In the genomic region with DNA sequence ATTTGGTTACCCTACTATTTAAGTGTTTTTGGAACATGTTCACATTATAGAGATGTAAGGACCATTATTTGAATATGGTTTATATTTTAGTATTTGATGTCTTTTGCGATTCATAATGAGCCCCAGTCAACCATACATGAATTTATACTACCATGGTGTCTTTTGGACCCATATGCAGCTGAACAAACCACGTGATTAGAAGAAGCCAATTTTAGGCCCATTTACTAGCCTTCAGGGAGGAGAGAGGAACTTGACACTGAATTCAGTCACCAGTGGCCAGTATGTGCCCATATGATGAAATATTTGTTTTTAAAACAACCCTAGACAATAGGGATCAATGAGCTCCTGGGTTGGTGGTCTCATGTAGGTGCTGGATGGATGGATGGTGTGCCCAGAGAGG, we compare ENCODE assay signal across 8 mouse cellular contexts. TPM values are rescaled to one million over a fixed set of nuclear protein-coding genes. Genes with fewer than 3 reads are reported as not detected.
DNase-seq lines count a peak whose midpoint lies in the region; ATAC-seq and TF ChIP-seq lines count a peak whose summit lies in the region.

No protein-coding gene starts in this region.

- H3K27me3 ChIP-seq in forebrain, embryonic 11.5 days (ENCODE audit: control insufficient read depth, insufficient read depth, low read length), result no peaks in the 10 kb centered on the region
- no peaks in the 10 kb centered on the region for H3K27me3 ChIP-seq in liver, embryonic 11.5 days (replicated peaks; ENCODE audit: control insufficient read depth, insufficient read depth, low read length)

- H3K27ac ChIP-seq in layer of hippocampus, adult 2 months, result peak overlapping the region; percentile 96
- no peak overlapping the region for H3K27ac ChIP-seq in forebrain, embryonic 11.5 days (ENCODE audit: low read depth, low read length)
- 0 out of 2 replicates have a peak overlapping the region, but pooled peaks have one; percentile 16 for H3K27ac ChIP-seq in liver, embryonic 11.5 days (ENCODE audit: low read depth, low read length)
- H3K27ac ChIP-seq in olfactory bulb, adult 2 months (ENCODE audit: insufficient read depth, low read depth, low read length), result 0 out of 2 replicates have a peak overlapping the region, but pooled peaks have one; percentile 29

- TF ChIP-seq POLR2A in olfactory bulb, adult 2 months (IDR thresholded peaks at IDR 0.05; ENCODE audit: insufficient read depth, low read depth, low read length), result no peak

- DNase-seq in layer of hippocampus, adult 2 months (ENCODE audit: low spot score in 2 of 2), result no peak
- no peak for DNase-seq in layer of hippocampus, postnatal 14 days (ENCODE audit: low spot score in 2 of 2)
- DNase-seq in forebrain, embryonic 11.5 days (ENCODE audit: low spot score), result no peak
- DNase-seq in liver, embryonic 11.5 days (ENCODE audit: low spot score), result no peak
- DNase-seq in left cerebral cortex, adult 9 months (ENCODE audit: low spot score in 2 of 2), result no peak
- no peak for DNase-seq in cerebellum, adult 9-11 months

- H3K9ac ChIP-seq in forebrain, embryonic 11.5 days (ENCODE audit: low read length), result peak overlapping the region; percentile 61
- no peak overlapping the region; the same call in 1 of the 2 replicates for H3K9ac ChIP-seq in liver, embryonic 11.5 days (ENCODE audit: low read depth, low read length)

- ATAC-seq in forebrain, embryonic 11.5 days (replicated peaks; ENCODE audit: low FRiP score), result no peak
- ATAC-seq in liver, embryonic 11.5 days (replicated peaks; ENCODE audit: low FRiP score), result no peak
- no peak for ATAC-seq in CD4-positive, CD25-positive, alpha-beta regulatory T cell, adult 4 months

- peaks cover 4% of the 10 kb centered on the region; the same call in 1 of the 2 replicates for H3K4me1 ChIP-seq in forebrain, embryonic 11.5 days (replicated peaks; ENCODE audit: control insufficient read depth, insufficient read depth, low read length)
- H3K4me1 ChIP-seq in liver, embryonic 11.5 days (replicated peaks; ENCODE audit: control insufficient read depth, insufficient read depth, low read length), result peaks cover 17% of the 10 kb centered on the region
- H3K4me1 ChIP-seq in olfactory bulb, adult 2 months (ENCODE audit: control insufficient read depth, insufficient read depth, low read length), result peaks cover 20% of the 10 kb centered on the region

- no peaks in the 10 kb centered on the region for H3K9me3 ChIP-seq in forebrain, embryonic 11.5 days (ENCODE audit: control insufficient read depth, low read length)
- H3K9me3 ChIP-seq in liver, embryonic 11.5 days (ENCODE audit: control insufficient read depth, low read length), result no peaks in the 10 kb centered on the region

- no peak for TF ChIP-seq CTCF in layer of hippocampus, adult 2 months (conservative IDR thresholded peaks at IDR 0.05)
- no peak for TF ChIP-seq CTCF in olfactory bulb, adult 2 months (IDR thresholded peaks at IDR 0.05; ENCODE audit: insufficient read depth, low read depth, low read length)

- no peak overlapping the region for H3K4me3 ChIP-seq in layer of hippocampus, adult 2 months
- H3K4me3 ChIP-seq in forebrain, embryonic 11.5 days (ENCODE audit: low read depth, low read length), result peak overlapping the region; percentile 68
- peak overlapping the region; percentile 76; the same call in 1 of the 2 replicates for H3K4me3 ChIP-seq in liver, embryonic 11.5 days (ENCODE audit: low read depth, low read length)
- no peak overlapping the region for H3K4me3 ChIP-seq in olfactory bulb, adult 2 months (ENCODE audit: insufficient read depth, low read depth, low read length)

- WGBS in forebrain, embryonic 11.5 days, result 90% methylated on average over 2 of the region's 2 CpGs
- 90% methylated on average over 2 of the region's 2 CpGs for WGBS in liver, embryonic 11.5 days
- 90% methylated on average over 2 of the region's 2 CpGs for WGBS in olfactory bulb, adult 2 months

- peak overlapping the region; percentile 91; the same call in 1 of the 2 replicates for H3K4me2 ChIP-seq in forebrain, embryonic 11.5 days (ENCODE audit: low read depth, low read length, severe bottlenecking)
- H3K4me2 ChIP-seq in liver, embryonic 11.5 days, result peak overlapping the region; percentile 71

- H3K36me3 ChIP-seq in forebrain, embryonic 11.5 days (ENCODE audit: control insufficient read depth, insufficient read depth, low read length), result peaks cover 3% of the 10 kb centered on the region; the same call in 1 of the 2 replicates
- peaks cover 17% of the 10 kb centered on the region for H3K36me3 ChIP-seq in liver, embryonic 11.5 days (ENCODE audit: control insufficient read depth, insufficient read depth, low read length)

RNA-seq across cellular contexts. Expression of a gene that starts 0.7 kb away (rescaled TPM):
- total RNA-seq in layer of hippocampus, adult 2 months (2021), result 100 to 1,000 TPM; 132 to 145 TPM
- total RNA-seq in layer of hippocampus, postnatal 14 days (2021), result 100 to 1,000 TPM; 129 to 131 TPM
- 106 and 114 TPM in 2 replicates for polyA plus RNA-seq in forebrain, embryonic 11.5 days (2014; fragmentation: Nextera tagmentation; extraction: Ambion mirVana)
- 111 and 118 TPM in 2 replicates for polyA plus RNA-seq in liver, embryonic 11.5 days (2014; fragmentation: Nextera tagmentation; extraction: Ambion mirVana)
- not detected in 2 replicates for polyA plus RNA-seq in olfactory bulb, adult 2 months (2012; ENCODE audit: insufficient read depth, insufficient read length, low replicate concordance, missing spikeins)
- 100 to 1,000 TPM in 1 of 2 experiments, 10 to 100 TPM in 1; 83.6 to 112 TPM for polyA plus RNA-seq in CD4-positive, CD25-positive, alpha-beta regulatory T cell, adult 4 months (2017; shearing (Covaris generic))

RNA-seq across cellular contexts. Expression of a gene that starts 7.6 kb away (rescaled TPM):
- total RNA-seq in layer of hippocampus, adult 2 months (2021), result under 1 TPM; 0.10 to 0.20 TPM
- total RNA-seq in layer of hippocampus, postnatal 14 days (2021), result under 1 TPM in 1 of 2 experiments, not detected in 1; 0.17 TPM
- polyA plus RNA-seq in forebrain, embryonic 11.5 days (2014; fragmentation: Nextera tagmentation; extraction: Ambion mirVana), result not detected in 2 replicates
- 0.04 TPM in 2 replicates for polyA plus RNA-seq in liver, embryonic 11.5 days (2014; fragmentation: Nextera tagmentation; extraction: Ambion mirVana)
- not detected in 2 replicates for polyA plus RNA-seq in olfactory bulb, adult 2 months (2012; ENCODE audit: insufficient read depth, insufficient read length, low replicate concordance, missing spikeins)
- not detected for polyA plus RNA-seq in CD4-positive, CD25-positive, alpha-beta regulatory T cell, adult 4 months (2017; shearing (Covaris generic))

RNA-seq across cellular contexts. Expression of a gene that starts 15.4 kb away (rescaled TPM):
- 10 to 100 TPM; 15.5 to 16.7 TPM for total RNA-seq in layer of hippocampus, adult 2 months (2021)
- 10 to 100 TPM; 24.6 to 26.9 TPM for total RNA-seq in layer of hippocampus, postnatal 14 days (2021)
- polyA plus RNA-seq in forebrain, embryonic 11.5 days (2014; fragmentation: Nextera tagmentation; extraction: Ambion mirVana), result 6.4 and 6.8 TPM in 2 replicates
- polyA plus RNA-seq in liver, embryonic 11.5 days (2014; fragmentation: Nextera tagmentation; extraction: Ambion mirVana), result 5.4 and 8.2 TPM in 2 replicates
- polyA plus RNA-seq in olfactory bulb, adult 2 months (2012; ENCODE audit: insufficient read depth, insufficient read length, low replicate concordance, missing spikeins), result not detected in 2 replicates
- 1 to 10 TPM in 1 of 2 experiments, not detected in 1; 1.7 TPM for polyA plus RNA-seq in CD4-positive, CD25-positive, alpha-beta regulatory T cell, adult 4 months (2017; shearing (Covaris generic))

RNA-seq across cellular contexts. Expression of a gene that starts 39.6 kb away (rescaled TPM):
- total RNA-seq in layer of hippocampus, adult 2 months (2021), result 10 to 100 TPM; 17.0 to 17.7 TPM
- 10 to 100 TPM; 11.5 to 12.9 TPM for total RNA-seq in layer of hippocampus, postnatal 14 days (2021)
- 6.9 and 7.1 TPM in 2 replicates for polyA plus RNA-seq in forebrain, embryonic 11.5 days (2014; fragmentation: Nextera tagmentation; extraction: Ambion mirVana)
- 58.6 and 60.2 TPM in 2 replicates for polyA plus RNA-seq in liver, embryonic 11.5 days (2014; fragmentation: Nextera tagmentation; extraction: Ambion mirVana)
- polyA plus RNA-seq in olfactory bulb, adult 2 months (2012; ENCODE audit: insufficient read depth, insufficient read length, low replicate concordance, missing spikeins), result not detected in 2 replicates
- polyA plus RNA-seq in CD4-positive, CD25-positive, alpha-beta regulatory T cell, adult 4 months (2017; shearing (Covaris generic)), result 10 to 100 TPM; 20.3 to 26.3 TPM

RNA-seq across cellular contexts. Expression of a gene that starts 47.6 kb away (rescaled TPM):
- 1 to 10 TPM; 2.0 TPM for total RNA-seq in layer of hippocampus, adult 2 months (2021)
- total RNA-seq in layer of hippocampus, postnatal 14 days (2021), result 1 to 10 TPM; 3.9 to 4.5 TPM
- polyA plus RNA-seq in forebrain, embryonic 11.5 days (2014; fragmentation: Nextera tagmentation; extraction: Ambion mirVana), result 44.6 and 44.7 TPM in 2 replicates
- 89.5 and 95.1 TPM in 2 replicates for polyA plus RNA-seq in liver, embryonic 11.5 days (2014; fragmentation: Nextera tagmentation; extraction: Ambion mirVana)
- not detected in 2 replicates for polyA plus RNA-seq in olfactory bulb, adult 2 months (2012; ENCODE audit: insufficient read depth, insufficient read length, low replicate concordance, missing spikeins)
- under 1 TPM; 0.32 to 0.90 TPM for polyA plus RNA-seq in CD4-positive, CD25-positive, alpha-beta regulatory T cell, adult 4 months (2017; shearing (Covaris generic))

Comparison
In these comparisons a context has a peak if more than half of its experiments do, and no peak if none do; other contexts are left out.
1. H3K4me3 ChIP-seq: peak in forebrain, embryonic 11.5 days (single experiment) and liver, embryonic 11.5 days (single experiment); none in layer of hippocampus, adult 2 months (single experiment) and olfactory bulb, adult 2 months (single experiment).
2. RNA of a gene that starts 0.7 kb away (polyA plus RNA-seq): 83.6 to 112 TPM in CD4-positive, CD25-positive, alpha-beta regulatory T cell, adult 4 months, 111 to 118 TPM in liver, embryonic 11.5 days and 106 to 114 TPM in forebrain, embryonic 11.5 days; not detected in olfactory bulb, adult 2 months; every median in the first group is over 10 times any median in the second.